Mouse (Mus musculus): ENCODE data around the gene Igf1r. TPM values are rescaled to one million over a fixed set of nuclear protein-coding genes. Genes with fewer than 3 reads are reported as not detected.

Gene Igf1r
- polyA plus RNA-seq, 1 experiment = 22.7 TPM

DNA sequence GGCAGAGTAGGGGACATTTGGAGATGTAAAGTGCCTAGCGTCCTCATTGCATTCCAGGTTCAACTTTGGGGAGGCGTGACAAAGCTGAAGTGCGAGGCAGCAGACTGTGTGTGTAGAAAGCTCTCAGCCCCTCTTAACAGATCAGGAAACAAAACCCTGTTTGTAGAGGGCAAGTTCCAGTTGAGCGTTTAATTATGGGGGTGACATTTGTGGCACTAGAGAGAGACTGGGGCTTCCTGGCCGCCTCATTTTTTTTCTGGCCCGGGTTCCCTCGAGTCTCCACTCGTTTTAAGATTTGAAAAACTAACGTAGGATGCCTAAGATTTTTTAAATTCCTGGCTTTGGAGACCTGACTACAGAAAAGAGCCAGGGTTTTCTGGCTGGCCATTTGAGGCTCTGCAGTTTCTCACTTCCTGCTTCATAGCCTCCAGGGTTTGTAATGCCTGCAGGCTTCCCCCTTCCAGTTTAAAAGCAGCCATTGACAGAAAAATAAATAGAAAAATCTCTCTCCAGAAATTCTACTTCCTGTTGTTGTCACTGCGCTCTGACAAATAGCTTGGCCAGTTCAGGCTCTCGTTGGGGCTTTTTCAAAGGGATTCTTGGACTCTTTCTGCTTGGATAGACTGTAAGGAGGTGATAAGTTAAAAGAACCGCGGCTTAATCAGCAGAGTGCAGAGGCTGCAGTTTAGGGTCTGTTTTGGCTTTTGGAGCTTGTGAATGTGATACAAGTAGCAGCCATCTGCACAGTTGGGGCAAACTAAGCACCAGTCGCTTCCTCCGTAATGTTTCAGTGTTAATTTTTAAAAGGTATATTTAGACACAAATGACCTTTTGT, 20.8 kb downstream of the Igf1r start:
- TF ChIP-seq CTCF (IDR thresholded peaks at IDR 0.05; ENCODE audit: extremely low read depth, insufficient read depth, low read length) = no peak
- no peak for TF ChIP-seq POLR2A (IDR thresholded peaks at IDR 0.05; ENCODE audit: extremely low read depth, insufficient read depth, low read length)
- Histone ChIP-seq H3K4me3 (ENCODE audit: insufficient read depth, low read length) (no peak overlapping the region), H3K4me1 (ENCODE audit: control insufficient read depth, insufficient read depth, low read length) (peaks cover 10% of the 10 kb centered on the region), H3K27ac (ENCODE audit: insufficient read depth, low read length) (peak overlapping the region; percentile 83; the same call in 1 of the 2 replicates)

DNA sequence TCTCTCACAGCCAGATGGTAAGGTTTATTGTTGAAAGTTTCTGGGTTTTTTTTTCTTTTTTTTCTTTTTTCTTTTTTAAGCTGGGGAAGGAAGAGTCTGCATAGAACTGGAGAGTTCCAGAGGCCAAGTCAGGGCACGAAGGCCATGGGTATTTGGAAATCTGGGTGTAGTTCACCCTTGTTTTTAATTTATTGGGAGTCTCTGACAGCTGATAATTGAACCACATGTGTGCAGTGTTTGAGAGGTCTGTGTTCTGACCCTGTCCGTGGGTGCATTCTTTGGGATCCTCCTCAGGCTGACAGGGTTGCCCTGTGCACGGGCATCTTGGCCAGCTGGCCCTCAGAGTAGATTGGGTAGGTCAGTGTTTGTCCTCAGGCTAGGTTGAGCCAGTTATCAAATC, 29.3 kb downstream of the Igf1r start:
- no peak for TF ChIP-seq CTCF (IDR thresholded peaks at IDR 0.05; ENCODE audit: extremely low read depth, insufficient read depth, low read length)
- TF ChIP-seq POLR2A (IDR thresholded peaks at IDR 0.05; ENCODE audit: extremely low read depth, insufficient read depth, low read length) = no peak
- no peak overlapping the region for H3K4me3 ChIP-seq (ENCODE audit: insufficient read depth, low read length)
- H3K27ac ChIP-seq (ENCODE audit: insufficient read depth, low read length) = no peak overlapping the region
- peaks cover 2% of the 10 kb centered on the region; the same call in 1 of the 2 replicates for H3K4me1 ChIP-seq (ENCODE audit: control insufficient read depth, insufficient read depth, low read length)

DNA sequence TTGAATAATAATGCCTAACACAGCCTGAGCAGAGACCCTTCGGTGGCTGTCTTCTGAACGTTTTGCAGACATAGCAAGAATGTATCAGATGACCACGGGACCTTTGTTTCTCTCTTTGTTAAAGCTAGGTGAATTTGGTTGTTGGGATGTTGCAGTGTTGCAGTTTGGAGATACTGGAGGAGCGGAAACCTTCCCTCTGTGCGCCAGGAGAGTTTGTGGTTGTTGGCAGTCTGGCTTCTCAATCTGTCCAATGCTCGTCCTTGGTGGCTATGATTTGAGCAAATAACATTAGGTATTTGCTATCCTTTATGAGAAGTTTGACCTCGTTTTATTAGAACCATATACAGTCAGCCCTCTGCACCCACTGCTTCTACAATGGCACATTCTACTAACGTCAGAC, 30.2 kb downstream of the Igf1r start:
- H3K4me1 ChIP-seq (ENCODE audit: control insufficient read depth, insufficient read depth, low read length) = no peaks in the 10 kb centered on the region
- H3K27ac ChIP-seq (ENCODE audit: insufficient read depth, low read length) = no peak overlapping the region
- TF ChIP-seq POLR2A (IDR thresholded peaks at IDR 0.05; ENCODE audit: extremely low read depth, insufficient read depth, low read length) = no peak
- no peak overlapping the region for H3K4me3 ChIP-seq (ENCODE audit: insufficient read depth, low read length)

DNA sequence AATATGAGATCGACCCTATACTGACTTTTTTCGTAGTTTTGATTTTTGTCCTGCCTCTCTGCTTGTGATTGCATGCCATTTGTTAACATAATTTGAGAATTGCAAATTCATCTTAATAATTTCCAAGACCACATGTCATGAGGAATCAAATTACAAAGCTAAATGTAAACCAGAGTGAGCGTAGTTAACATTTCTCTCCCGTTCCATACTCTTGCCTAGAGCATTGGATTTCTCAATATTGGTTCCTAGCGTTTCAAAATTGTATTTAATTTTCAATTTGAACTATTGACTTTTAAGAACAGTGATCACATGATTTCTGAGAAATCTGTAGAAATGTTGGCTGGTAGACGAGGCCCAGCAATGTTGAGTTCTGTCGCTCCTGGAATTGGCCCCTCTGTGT, 30.8 kb downstream of the Igf1r start:
- no peak overlapping the region for H3K4me3 ChIP-seq (ENCODE audit: insufficient read depth, low read length)
- no peak overlapping the region for H3K27ac ChIP-seq (ENCODE audit: insufficient read depth, low read length)
- 0 out of 2 replicates have a peak, but pooled peaks cover 2% of the 10 kb centered on the region for H3K4me1 ChIP-seq (ENCODE audit: control insufficient read depth, insufficient read depth, low read length)
- no peak for TF ChIP-seq CTCF (IDR thresholded peaks at IDR 0.05; ENCODE audit: extremely low read depth, insufficient read depth, low read length)
- TF ChIP-seq POLR2A (IDR thresholded peaks at IDR 0.05; ENCODE audit: extremely low read depth, insufficient read depth, low read length) = no peak

DNA sequence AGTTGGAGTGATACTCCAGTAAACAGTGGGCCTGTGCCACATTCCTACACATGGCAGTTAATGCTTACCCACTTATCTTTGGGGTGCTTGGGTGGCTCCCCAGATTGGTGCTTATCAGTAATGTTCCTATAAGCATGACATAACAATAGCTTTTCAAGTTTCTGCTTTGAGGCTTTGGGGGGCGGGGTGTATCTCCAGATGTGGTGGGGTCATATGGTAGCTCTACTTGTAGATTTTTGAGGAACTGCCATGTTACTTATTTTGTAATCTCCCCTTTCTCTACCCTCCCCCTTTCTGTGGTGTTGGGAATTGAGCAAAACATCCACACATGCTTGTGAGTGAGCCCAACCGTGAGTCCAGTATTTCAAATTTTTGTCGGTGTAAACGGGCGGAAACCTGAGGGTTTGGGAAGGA, 32.4 kb downstream of the Igf1r start:
- Histone ChIP-seq H3K4me3 (ENCODE audit: insufficient read depth, low read length) (no peak overlapping the region), H3K27ac (ENCODE audit: insufficient read depth, low read length) (no peak overlapping the region), H3K4me1 (ENCODE audit: control insufficient read depth, insufficient read depth, low read length) (peaks cover 7% of the 10 kb centered on the region)
- TF ChIP-seq POLR2A (IDR thresholded peaks at IDR 0.05; ENCODE audit: extremely low read depth, insufficient read depth, low read length) (no peak), CTCF (IDR thresholded peaks at IDR 0.05; ENCODE audit: extremely low read depth, insufficient read depth, low read length) (no peak)

DNA sequence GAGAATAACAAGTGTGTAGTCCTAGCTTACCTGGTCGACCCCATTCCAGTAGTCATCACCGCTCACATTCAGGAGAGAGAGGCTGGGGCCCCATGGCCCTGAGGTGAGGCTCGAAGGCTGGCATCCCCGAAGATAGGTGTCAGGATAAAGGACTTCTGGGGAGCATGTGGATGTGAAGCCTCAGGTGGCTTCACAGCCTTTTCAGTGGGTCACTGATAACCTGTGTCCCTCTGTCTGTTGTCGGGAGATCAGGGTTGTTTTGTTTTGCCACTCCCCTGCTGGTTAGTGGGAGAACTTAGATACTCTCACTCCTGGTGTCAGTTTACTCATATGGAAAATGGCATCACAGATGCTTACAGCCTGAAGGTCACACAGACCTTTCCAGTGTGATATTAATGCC, 32.9 kb downstream of the Igf1r start:
- H3K4me3 ChIP-seq (ENCODE audit: insufficient read depth, low read length) = no peak overlapping the region
- no peak overlapping the region for H3K27ac ChIP-seq (ENCODE audit: insufficient read depth, low read length)
- H3K4me1 ChIP-seq (ENCODE audit: control insufficient read depth, insufficient read depth, low read length) = peaks cover 7% of the 10 kb centered on the region
- TF ChIP-seq CTCF (IDR thresholded peaks at IDR 0.05; ENCODE audit: extremely low read depth, insufficient read depth, low read length) (no peak), POLR2A (IDR thresholded peaks at IDR 0.05; ENCODE audit: extremely low read depth, insufficient read depth, low read length) (no peak)

DNA sequence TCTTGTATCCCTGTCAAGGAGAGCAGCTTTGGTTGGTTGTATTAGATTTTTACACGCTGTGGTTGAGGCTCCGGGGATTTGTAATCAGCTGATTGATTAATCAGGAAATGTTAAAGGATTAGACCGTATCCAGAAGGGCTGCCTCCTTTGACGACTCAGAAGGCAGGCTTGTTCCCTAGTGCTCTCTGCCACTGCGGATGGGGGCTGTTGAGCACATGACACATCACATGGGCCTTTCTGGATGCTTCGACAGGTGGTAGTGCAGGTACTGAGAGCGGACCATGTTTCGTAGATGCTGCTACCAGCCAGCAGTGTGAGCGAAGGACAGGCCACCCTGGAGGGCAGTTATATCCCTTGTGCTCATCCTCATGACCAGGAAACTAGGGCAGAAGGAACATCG, 33.6 kb downstream of the Igf1r start:
- no peak overlapping the region for H3K27ac ChIP-seq (ENCODE audit: insufficient read depth, low read length)
- H3K4me3 ChIP-seq (ENCODE audit: insufficient read depth, low read length) = no peak overlapping the region
- TF ChIP-seq CTCF (IDR thresholded peaks at IDR 0.05; ENCODE audit: extremely low read depth, insufficient read depth, low read length) (no peak), POLR2A (IDR thresholded peaks at IDR 0.05; ENCODE audit: extremely low read depth, insufficient read depth, low read length) (no peak)
- H3K4me1 ChIP-seq (ENCODE audit: control insufficient read depth, insufficient read depth, low read length) = peaks cover 7% of the 10 kb centered on the region

DNA sequence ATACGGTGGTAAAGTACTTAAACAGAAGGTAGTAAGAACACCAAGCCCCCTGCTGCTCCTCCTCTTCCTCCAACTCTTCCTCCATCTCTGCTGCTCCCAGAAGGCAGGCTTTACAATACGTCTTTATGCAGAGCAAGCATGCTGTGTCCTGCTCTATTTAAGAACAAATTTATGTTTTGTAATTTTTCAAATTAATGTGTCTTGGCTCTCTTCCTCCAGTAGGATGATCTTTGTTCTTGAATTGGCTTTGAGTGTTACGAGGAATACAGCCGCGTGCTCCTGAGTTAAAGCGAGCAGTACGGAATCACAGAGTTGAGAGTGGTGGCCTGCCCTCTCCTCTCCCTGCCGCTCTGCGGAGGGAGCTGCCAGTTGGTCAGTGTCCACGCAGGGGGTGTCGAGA, 34.2 kb downstream of the Igf1r start:
- Histone ChIP-seq H3K4me1 (ENCODE audit: control insufficient read depth, insufficient read depth, low read length) (peaks cover 7% of the 10 kb centered on the region), H3K4me3 (ENCODE audit: insufficient read depth, low read length) (no peak overlapping the region), H3K27ac (ENCODE audit: insufficient read depth, low read length) (no peak overlapping the region)
- TF ChIP-seq POLR2A (IDR thresholded peaks at IDR 0.05; ENCODE audit: extremely low read depth, insufficient read depth, low read length) (no peak), CTCF (IDR thresholded peaks at IDR 0.05; ENCODE audit: extremely low read depth, insufficient read depth, low read length) (no peak)

DNA sequence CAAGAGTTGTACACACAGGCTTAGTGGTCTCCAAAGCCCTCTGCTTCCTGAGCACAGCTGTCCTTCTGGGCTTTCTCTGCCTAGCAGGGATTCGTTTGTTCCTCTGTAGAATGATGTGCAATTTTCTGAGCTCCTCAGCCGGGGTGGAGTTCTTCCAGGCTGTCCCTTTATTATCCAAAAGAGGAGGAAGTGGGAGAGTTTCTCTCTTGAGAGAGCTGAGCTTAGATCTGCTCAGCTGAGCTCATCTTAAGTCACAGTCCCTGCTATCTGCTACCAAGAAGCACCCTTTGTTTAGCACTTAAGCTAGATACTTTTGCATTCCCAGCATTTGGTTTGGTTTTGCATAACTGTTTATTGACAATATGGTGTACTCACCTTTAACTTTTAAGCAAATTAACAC, 36.7 kb downstream of the Igf1r start:
- H3K4me1 ChIP-seq (ENCODE audit: control insufficient read depth, insufficient read depth, low read length) = peaks cover 9% of the 10 kb centered on the region
- no peak overlapping the region for H3K4me3 ChIP-seq (ENCODE audit: insufficient read depth, low read length)
- no peak overlapping the region for H3K27ac ChIP-seq (ENCODE audit: insufficient read depth, low read length)
- TF ChIP-seq CTCF (IDR thresholded peaks at IDR 0.05; ENCODE audit: extremely low read depth, insufficient read depth, low read length) (no peak), POLR2A (IDR thresholded peaks at IDR 0.05; ENCODE audit: extremely low read depth, insufficient read depth, low read length) (no peak)

DNA sequence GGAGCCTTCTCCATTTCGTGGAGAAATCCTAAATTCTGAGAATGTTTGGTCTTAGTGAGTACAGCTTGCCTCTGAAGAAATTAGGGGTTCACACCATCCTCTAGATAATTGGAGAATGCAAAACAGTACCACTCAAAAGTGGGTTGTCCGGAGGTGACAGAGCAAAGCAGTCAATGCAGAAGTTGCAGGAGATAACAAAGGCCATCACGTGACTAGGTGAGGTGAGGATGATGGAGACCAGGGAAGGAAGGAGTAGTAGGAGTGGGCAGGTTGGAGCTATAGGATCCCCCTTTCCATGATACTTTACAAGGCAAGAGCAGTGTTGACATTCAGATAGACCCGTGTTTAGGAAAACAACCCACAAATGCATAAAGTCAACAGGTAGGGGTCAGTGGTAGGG, 41.0 kb downstream of the Igf1r start:
- Histone ChIP-seq H3K4me1 (ENCODE audit: control insufficient read depth, insufficient read depth, low read length) (peaks cover 14% of the 10 kb centered on the region), H3K4me3 (ENCODE audit: insufficient read depth, low read length) (no peak overlapping the region), H3K27ac (ENCODE audit: insufficient read depth, low read length) (no peak overlapping the region)
- no peak for TF ChIP-seq CTCF (IDR thresholded peaks at IDR 0.05; ENCODE audit: extremely low read depth, insufficient read depth, low read length)
- TF ChIP-seq POLR2A (IDR thresholded peaks at IDR 0.05; ENCODE audit: extremely low read depth, insufficient read depth, low read length) = no peak

Measured in cortical plate, adult 2 months (tissue).